Mouse (Mus musculus) midbrain, postnatal 0 days (tissue): ENCODE results near the gene Dlgap1. TPM values are rescaled to one million over a fixed set of nuclear protein-coding genes. Genes with fewer than 3 reads are reported as not detected.

Experiments used
- ATAC-seq: fragments of 200-750 bp; cut with Nextera tagmentation; 2 replicates; pipeline ENCODE4 v1.8.0; 2017; ENCODE audit warnings: moderate number of reproducible peaks, mild to moderate bottlenecking, moderate TSS enrichment, moderate library complexity; ENCODE audit not compliant: low FRiP score
- DNase-seq: peaks from one replicate; pipeline ENCODE4 v3.0.0-alpha.2; 2015; ENCODE audit warnings: low spot score
- H3K27ac ChIP-seq: fragments of 300-500 bp; sonication (generic); 2 replicates; pipeline ENCODE4 v1.5.1; 2014; ENCODE audit warnings: low read depth, mild to moderate bottlenecking, low read length, mixed read lengths
- H3K27me3 ChIP-seq: fragments of 300-500 bp; sonication (generic); 2 replicates; pipeline ENCODE4 v1.6.1; 2014; ENCODE audit warnings: low read length, control low read depth, mixed read lengths; ENCODE audit not compliant: insufficient read depth
- H3K36me3 ChIP-seq: fragments of 300-500 bp; sonication (generic); 2 replicates; pipeline ENCODE4 v1.6.1; 2014; ENCODE audit warnings: low read length, control low read depth, mixed read lengths; ENCODE audit not compliant: insufficient read depth
- H3K4me1 ChIP-seq: fragments of 300-500 bp; sonication (generic); 2 replicates; pipeline ENCODE4 v1.6.1; 2014; ENCODE audit warnings: mild to moderate bottlenecking, control low read depth, antibody characterized with exemption, low read length, mixed read lengths; ENCODE audit not compliant: insufficient read depth
- H3K4me2 ChIP-seq: fragments of 300-500 bp; sonication (generic); 2 replicates; pipeline ENCODE4 v1.6.1; 2014; ENCODE audit warnings: low read depth, mild to moderate bottlenecking, low read length, mixed read lengths; ENCODE audit not compliant: poor library complexity, severe bottlenecking
- H3K4me3 ChIP-seq: fragments of 300-500 bp; sonication (generic); 2 replicates; pipeline ENCODE4 v1.5.1; 2014; ENCODE audit warnings: low read depth, mild to moderate bottlenecking, low read length, moderate library complexity
- H3K9ac ChIP-seq: fragments of 300-500 bp; sonication (generic); replicated peaks from 2 replicates; pipeline ENCODE4 v1.6.1; 2014; ENCODE audit warnings: mild to moderate bottlenecking, low read length, moderate library complexity, mixed read lengths; ENCODE audit not compliant: poor library complexity, severe bottlenecking
- H3K9me3 ChIP-seq: fragments of 300-500 bp; sonication (generic); 2 replicates; pipeline ENCODE4 v1.6.1; 2016; ENCODE audit warnings: low read length, control low read depth
- CTCF ChIP-seq: IDR thresholded peaks from 2 replicates; pipeline ENCODE4 v1.5.1; 2016; ENCODE audit warnings: antibody characterized with exemption, mild to moderate bottlenecking
- WGBS: fragments of 180-500 bp; shearing (Covaris S2); extraction: QIAGEN DNeasy Blood & Tissue Kit; methylation state at CpG from one replicate; pipeline ENCODE4 v1.1.7; 2014; 5-methylcytosine and 5-hydroxymethylcytosine counted together
- polyA plus RNA-seq: library from polyadenylated mRNA; unstranded; fragments of >200 nt; fragmentation: Nextera tagmentation; extraction: Ambion mirVana; gene quantifications from 2 replicates; pipeline ENCODE4 v1.2.1, GENCODE M21; 2015
- total RNA-seq: library from RNA; depleted of rRNA; stranded (reverse); fragments of >200 nt; gene quantifications from 2 replicates; pipeline ENCODE4 v1.2.3, GENCODE M21; 2014

Dlgap1 gene
- total and polyA plus RNA-seq, 2 experiments from 2014 or later: 34.9 to 84.8 TPM

DNA sequence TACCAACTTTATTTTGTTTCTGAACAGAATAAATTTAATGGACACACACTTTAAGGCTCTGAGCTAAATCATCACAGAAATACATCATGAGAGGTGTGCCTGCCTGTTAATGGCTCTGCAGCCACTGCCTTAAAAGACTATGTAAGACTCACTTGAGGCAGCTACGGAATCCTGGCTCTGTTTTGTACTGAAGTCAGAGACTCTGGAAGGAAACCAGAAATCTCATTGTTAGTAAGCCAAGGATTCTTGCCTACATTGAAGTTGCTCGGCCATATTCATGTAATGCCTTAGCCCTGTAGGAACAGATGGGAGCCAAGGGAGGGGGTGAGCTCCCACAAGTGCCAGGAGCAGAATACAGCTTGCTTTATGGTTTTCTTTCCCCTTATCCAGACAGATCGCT is 394.7 kb downstream of the Dlgap1 start:
- Histone ChIP-seq H3K27ac (no peak overlapping the region), H3K27me3 (no peaks in the 10 kb centered on the region), H3K36me3 (no peaks in the 10 kb centered on the region), H3K9me3 (no peaks in the 10 kb centered on the region), H3K4me3 (no peak overlapping the region), H3K4me1 (no peaks in the 10 kb centered on the region), H3K4me2 (no peak overlapping the region), H3K9ac (no peak overlapping the region)
- WGBS: 59% methylated on average over 3 of the region's 3 CpGs
- DNase-seq: peak; percentile 86
- TF ChIP-seq CTCF: no peak
- peak; percentile 34; the same call in 1 of the 2 replicates for ATAC-seq

DNA sequence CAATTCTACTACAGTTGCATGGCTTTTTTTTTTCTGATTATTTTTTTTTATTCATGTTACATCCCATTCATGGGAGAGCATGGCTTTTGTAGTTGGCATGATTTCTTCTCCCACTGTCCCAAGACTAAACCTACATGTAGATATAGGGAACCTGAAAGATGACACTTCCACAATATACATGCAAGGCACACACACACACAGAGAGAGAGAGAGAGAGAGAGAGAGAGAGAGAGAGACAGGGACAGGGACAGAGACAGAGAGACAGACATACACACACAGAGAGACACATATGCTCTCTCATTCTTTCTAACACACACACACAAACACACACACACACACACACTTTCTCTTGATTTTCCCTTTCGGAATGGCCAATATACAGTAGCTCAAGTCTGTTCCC is 395.1 kb downstream of the Dlgap1 start:
- H3K4me2 ChIP-seq: no peak overlapping the region
- no peak for TF ChIP-seq CTCF
- no peaks in the 10 kb centered on the region for H3K36me3 ChIP-seq
- ATAC-seq (no peak), DNase-seq (no peak)
- 78% methylated on average over 1 of the region's 1 CpGs for WGBS
- no peak overlapping the region for H3K9ac ChIP-seq
- no peaks in the 10 kb centered on the region for H3K9me3 ChIP-seq
- H3K27ac ChIP-seq: no peak overlapping the region
- no peaks in the 10 kb centered on the region for H3K4me1 ChIP-seq
- H3K27me3 ChIP-seq: no peaks in the 10 kb centered on the region
- no peak overlapping the region for H3K4me3 ChIP-seq

DNA sequence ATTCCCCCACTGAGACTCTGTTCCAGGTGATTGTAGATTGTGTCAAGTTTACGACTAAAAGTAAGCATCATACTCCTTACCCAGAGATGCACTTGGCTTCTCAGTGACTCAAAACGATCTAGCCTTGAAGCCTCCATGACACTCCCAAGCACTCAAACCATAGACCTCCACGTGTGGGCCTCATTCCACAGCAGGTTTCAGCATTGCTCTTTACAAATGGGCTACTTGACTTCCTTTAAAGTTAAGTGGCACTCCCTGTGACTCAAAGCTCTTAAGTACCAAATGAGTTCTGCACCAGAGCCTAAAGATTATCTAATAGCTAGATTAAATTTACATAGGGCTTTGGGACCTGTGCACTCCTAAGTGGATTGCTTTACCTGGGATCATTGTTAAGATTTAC is 400.3 kb downstream of the Dlgap1 start:
- no peak overlapping the region for H3K4me2 ChIP-seq
- H3K4me3 ChIP-seq: no peak overlapping the region
- no peak overlapping the region for H3K9ac ChIP-seq
- 77% methylated on average over 3 of the region's 3 CpGs for WGBS
- no peak for TF ChIP-seq CTCF
- ATAC-seq (no peak), DNase-seq (no peak)
- no peaks in the 10 kb centered on the region for H3K27me3 ChIP-seq
- no peaks in the 10 kb centered on the region for H3K36me3 ChIP-seq
- H3K9me3 ChIP-seq: no peaks in the 10 kb centered on the region
- H3K27ac ChIP-seq: no peak overlapping the region
- H3K4me1 ChIP-seq: no peaks in the 10 kb centered on the region

DNA sequence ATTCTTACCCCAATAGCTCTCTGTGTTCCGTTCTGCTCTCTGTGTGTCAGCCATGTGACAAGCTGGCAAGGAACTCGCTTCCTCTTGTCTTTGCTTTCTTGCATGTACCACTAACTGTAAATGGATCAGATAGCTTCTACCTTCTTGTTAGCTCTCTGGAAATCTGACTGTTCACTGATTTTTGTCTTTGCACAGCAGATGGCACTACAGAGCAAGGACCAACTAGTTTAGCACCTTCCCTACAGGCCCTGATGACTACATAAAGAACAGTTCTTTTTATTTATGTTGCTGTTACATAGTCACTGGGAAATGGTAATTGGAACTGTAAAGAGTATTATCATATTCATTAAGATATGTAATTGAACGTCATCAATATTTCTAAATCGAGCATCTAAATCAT is 408.1 kb downstream of the Dlgap1 start:
- WGBS: 76% methylated on average over 4 of the region's 4 CpGs
- peak; percentile 57 for DNase-seq
- no peak for ATAC-seq
- H3K4me3 ChIP-seq: no peak overlapping the region
- no peak overlapping the region for H3K4me2 ChIP-seq
- peak; percentile 71 for TF ChIP-seq CTCF
- no peaks in the 10 kb centered on the region for H3K36me3 ChIP-seq
- no peaks in the 10 kb centered on the region for H3K27me3 ChIP-seq
- H3K9me3 ChIP-seq: no peaks in the 10 kb centered on the region
- H3K4me1 ChIP-seq: no peaks in the 10 kb centered on the region
- H3K9ac ChIP-seq: no peak overlapping the region
- no peak overlapping the region for H3K27ac ChIP-seq

DNA sequence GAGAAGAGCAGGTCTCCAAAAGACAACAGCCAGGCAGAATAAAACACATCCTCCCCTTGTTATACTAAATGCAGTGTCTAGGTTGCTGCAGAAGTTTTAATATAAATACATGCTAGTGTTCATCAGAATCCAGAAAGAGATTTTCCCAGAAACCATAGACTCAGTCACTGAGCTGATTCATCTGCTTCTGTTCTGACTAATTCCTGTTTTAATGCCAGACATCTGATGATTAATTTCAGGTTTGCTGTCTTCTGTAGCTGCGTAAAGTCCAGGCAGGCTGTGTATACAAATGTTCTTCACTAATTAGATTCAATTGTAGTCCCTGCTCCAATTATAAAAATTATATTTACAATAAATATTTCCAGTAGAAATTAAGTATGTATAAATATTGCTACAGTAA is 419.6 kb downstream of the Dlgap1 start:
- no peak overlapping the region for H3K4me2 ChIP-seq
- WGBS: 91% methylated on average over 1 of the region's 1 CpGs
- no peak for DNase-seq

DNA sequence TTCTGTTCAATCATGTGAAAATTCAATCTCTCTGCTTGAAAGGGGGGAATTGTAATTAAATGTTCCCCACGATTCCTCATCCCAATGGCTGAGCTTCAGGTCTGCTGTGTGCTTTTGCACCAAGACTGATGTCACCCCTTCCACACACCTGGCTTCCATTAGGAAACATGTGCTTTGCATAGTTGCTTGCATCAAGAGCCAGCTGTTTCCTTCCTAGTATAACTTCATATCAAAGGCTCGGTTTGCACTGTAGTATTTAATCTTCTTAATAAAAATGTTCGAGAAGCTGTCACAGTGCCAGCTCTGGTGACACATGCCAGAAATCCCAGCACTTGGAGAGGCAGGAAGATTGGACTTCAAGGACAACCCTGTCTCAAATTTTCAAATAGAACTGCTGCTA is 428.3 kb downstream of the Dlgap1 start:
- no peak overlapping the region for H3K4me2 ChIP-seq
- DNase-seq (peak; percentile 38), ATAC-seq (0 out of 2 replicates have a peak, but pooled peaks have one; percentile 23)
- no peaks in the 10 kb centered on the region for H3K27me3 ChIP-seq
- H3K9ac ChIP-seq: no peak overlapping the region
- H3K36me3 ChIP-seq: no peaks in the 10 kb centered on the region
- no peaks in the 10 kb centered on the region for H3K9me3 ChIP-seq
- no peak overlapping the region for H3K4me3 ChIP-seq
- no peak for TF ChIP-seq CTCF
- no peak overlapping the region for H3K27ac ChIP-seq
- 32% methylated on average over 3 of the region's 3 CpGs for WGBS
- H3K4me1 ChIP-seq: no peaks in the 10 kb centered on the region

More for the DNA sequence above, 419.6 kb downstream of the Dlgap1 start:
- no peak overlapping the region for H3K4me3 ChIP-seq
- H3K9me3 ChIP-seq: no peaks in the 10 kb centered on the region
- H3K9ac ChIP-seq: no peak overlapping the region
- TF ChIP-seq CTCF: no peak
- ATAC-seq: no peak
- H3K27me3 ChIP-seq: no peaks in the 10 kb centered on the region
- H3K36me3 ChIP-seq: no peaks in the 10 kb centered on the region
- H3K27ac ChIP-seq: no peak overlapping the region
- no peaks in the 10 kb centered on the region for H3K4me1 ChIP-seq
